Mouse (Mus musculus) left cerebral cortex, postnatal 4 days (tissue): ENCODE measurements around the gene Pde11a. TPM values are rescaled to one million over a fixed set of nuclear protein-coding genes. Genes with fewer than 3 reads are reported as not detected.
A peak's percentile ranks its signal among the peaks of the same experiment; 100 is the strongest.
"Not testable (repeated sequence)": the region's sequence is repeated elsewhere in the genome, so short reads cannot be mapped to it uniquely, and the experiment has no call there.

Experiments used
- DNase-seq: peaks from one replicate; pipeline ENCODE4 v3.0.0-alpha.2; 2022
- intact Hi-C: fragments of 180-260 bp; cut with DNase I; formaldehyde crosslinking; loops from one replicate; pipeline ENCODE4 v1.15.1; 2025
- total RNA-seq, 2 experiments: library from RNA; stranded (reverse); gene quantifications; 2 replicates each; pipeline ENCODE4 v1.2.3; 2021

Pde11a gene
- total RNA-seq, 2 experiments from 2014 or later, result 1.4 to 2.2 TPM

- intact Hi-C loops, result no loop called here
- DNase-seq, result no peak
Measured at GRCm38 (mm10) chr2:76002899-76003298, 335.7 kb downstream of the Pde11a start.

GRCm38 (mm10) chr2:76001392-76001791 lies 337.2 kb downstream of the Pde11a start:
- intact Hi-C loops, result no loop called here
- peak; percentile 67 for DNase-seq

- intact Hi-C loops, result no loop called here
- DNase-seq, result no peak
Measured at GRCm38 (mm10) chr2:75999636-76000035, 338.9 kb downstream of the Pde11a start.

- peak; percentile 73 for DNase-seq
- intact Hi-C loops, result no loop called here
Measured at GRCm38 (mm10) chr2:75998692-75999091, 339.9 kb downstream of the Pde11a start.

- no peak for DNase-seq
- intact Hi-C loops, result no loop called here
Measured at GRCm38 (mm10) chr2:75997726-75998125, 340.8 kb downstream of the Pde11a start.

- DNase-seq, result no peak
- intact Hi-C loops, result no loop called here
Measured at GRCm38 (mm10) chr2:75994841-75995240, 343.7 kb downstream of the Pde11a start.

- DNase-seq, result no peak
- intact Hi-C loops, result no loop called here
Measured at GRCm38 (mm10) chr2:75991581-75992205, 346.9 kb downstream of the Pde11a start.

GRCm38 (mm10) chr2:75990885-75991539 lies 347.6 kb downstream of the Pde11a start:
- DNase-seq, result peak; percentile 83
- intact Hi-C loops, result no loop called here

- intact Hi-C loops, result no loop called here
- DNase-seq, result no peak
Measured at GRCm38 (mm10) chr2:75989694-75990093, 348.9 kb downstream of the Pde11a start.

GRCm38 (mm10) chr2:75988779-75989363 lies 349.7 kb downstream of the Pde11a start:
- intact Hi-C loops, result no loop called here
- no peak for DNase-seq

- intact Hi-C loops, result no loop called here
- DNase-seq, result no peak
Measured at GRCm38 (mm10) chr2:75988378-75988777, 350.2 kb downstream of the Pde11a start.

- no peak for DNase-seq
- intact Hi-C loops, result no loop called here
Measured at GRCm38 (mm10) chr2:75987739-75988138, 350.8 kb downstream of the Pde11a start.

GRCm38 (mm10) chr2:75985124-75985523 lies 353.4 kb downstream of the Pde11a start:
- peak; percentile 69 for DNase-seq
- intact Hi-C loops, result loop anchor here (2.0 kb wide), 1 partner anchor 86 kb away; no protein-coding TSS in a partner anchor

GRCm38 (mm10) chr2:75983847-75984246 lies 354.7 kb downstream of the Pde11a start:
- peak; percentile 70 for DNase-seq
- intact Hi-C loops, result loop anchor here (2.0 kb wide), 1 partner anchor 87 kb away; no protein-coding TSS in a partner anchor

GRCm38 (mm10) chr2:75983091-75983490 lies 355.5 kb downstream of the Pde11a start:
- intact Hi-C loops, result no loop called here
- DNase-seq, result no peak

- intact Hi-C loops, result no loop called here
- DNase-seq, result no peak
Measured at GRCm38 (mm10) chr2:75982626-75983025, 355.9 kb downstream of the Pde11a start.

GRCm38 (mm10) chr2:75981440-75982081 lies 357.0 kb downstream of the Pde11a start, which contains the start of gene Ttc30a1:
Ttc30a1 (minus strand) TSS chr2:75981967.
- DNase-seq, result peak; percentile 81
- intact Hi-C loops, result not testable (repeated sequence)

GRCm38 (mm10) chr2:75980933-75981439 lies 357.6 kb downstream of the Pde11a start:
- intact Hi-C loops, DNase-seq: not testable (repeated sequence)

GRCm38 (mm10) chr2:75977752-75978368 lies 360.7 kb downstream of the Pde11a start, which contains the start of gene Ttc30a2:
Ttc30a2 (minus strand) TSS chr2:75978170.
- intact Hi-C loops, DNase-seq: not testable (repeated sequence)

- DNase-seq, result not testable (repeated sequence)
Measured at GRCm38 (mm10) chr2:75976070-75976469, 362.5 kb downstream of the Pde11a start.

More at GRCm38 (mm10) chr2:75976070-75976469, 362.5 kb downstream of the Pde11a start:
- intact Hi-C loops, result not testable (repeated sequence)
